Mouse (Mus musculus): ENCODE data around the gene Arid5a.

The Arid5a gene

GRCm38 (mm10) chr1:36307495-36308280, at the start of gene Arid5a:
TSS of gene Arid5a (plus strand) at chr1:36307733.
- DNase-seq, result peak; percentile 82

GRCm38 (mm10) chr1:36258631-36259030, 48.9 kb upstream of the Arid5a start:
- DNase-seq, result no peak

GRCm38 (mm10) chr1:36259281-36259680, 48.3 kb upstream of the Arid5a start:
- DNase-seq, result no peak

GRCm38 (mm10) chr1:36260418-36260817, 47.1 kb upstream of the Arid5a start:
- no peak for DNase-seq

GRCm38 (mm10) chr1:36261708-36262504, 45.6 kb upstream of the Arid5a start:
- no peak for DNase-seq

GRCm38 (mm10) chr1:36263833-36264488, 43.6 kb upstream of the Arid5a start:
- no peak for DNase-seq

- peak; percentile 86 for DNase-seq
Observed at GRCm38 (mm10) chr1:36266293-36266692, 41.2 kb upstream of the Arid5a start.

GRCm38 (mm10) chr1:36267595-36267994, 39.9 kb upstream of the Arid5a start:
- DNase-seq, result no peak

- DNase-seq, result no peak
Observed at GRCm38 (mm10) chr1:36269121-36269795, 38.3 kb upstream of the Arid5a start.

- no peak for DNase-seq
Observed at GRCm38 (mm10) chr1:36270666-36271065, 36.9 kb upstream of the Arid5a start.

- DNase-seq, result no peak
Observed at GRCm38 (mm10) chr1:36271516-36272230, 35.9 kb upstream of the Arid5a start.

GRCm38 (mm10) chr1:36272546-36272945, 35.0 kb upstream of the Arid5a start:
- DNase-seq, result no peak

GRCm38 (mm10) chr1:36273288-36273687, 34.2 kb upstream of the Arid5a start:
- no peak for DNase-seq

- no peak for DNase-seq
Observed at GRCm38 (mm10) chr1:36274455-36274854, 33.1 kb upstream of the Arid5a start, which contains the start of gene Neurl3. TSS of gene Neurl3 (minus strand) at chr1:36274679.

GRCm38 (mm10) chr1:36275635-36276389, 31.7 kb upstream of the Arid5a start:
- DNase-seq, result no peak

- peak; percentile 76 for DNase-seq
Observed at GRCm38 (mm10) chr1:36277267-36278060, 30.1 kb upstream of the Arid5a start.

GRCm38 (mm10) chr1:36279202-36279601, 28.3 kb upstream of the Arid5a start:
- peak; percentile 78 for DNase-seq

- DNase-seq, result no peak
Observed at GRCm38 (mm10) chr1:36280938-36281337, 26.6 kb upstream of the Arid5a start.

GRCm38 (mm10) chr1:36281849-36282248, 25.7 kb upstream of the Arid5a start:
- DNase-seq, result no peak

GRCm38 (mm10) chr1:36293470-36293869, 14.1 kb upstream of the Arid5a start:
- DNase-seq, result no peak

GRCm38 (mm10) chr1:36294402-36294801, 13.1 kb upstream of the Arid5a start:
- DNase-seq, result no peak

Data from cerebellum, adult 11 months (tissue).